Mouse (Mus musculus) embryo, embryonic 10 days (tissue): ENCODE data around the gene Igf1r.

Source experiments
- DNase-seq: peaks from one replicate; pipeline ENCODE4 v3.0.0-alpha.2; 2015; ENCODE audit warnings: low spot score

Gene Igf1r

GRCm38 (mm10) chr7:68117981-68118380 is 165.4 kb downstream of the Igf1r start:
- DNase-seq, result no peak

- DNase-seq, result no peak
Observed at GRCm38 (mm10) chr7:68119605-68120004, 167.0 kb downstream of the Igf1r start.

GRCm38 (mm10) chr7:68122418-68122817 is 169.8 kb downstream of the Igf1r start:
- peak; percentile 51 for DNase-seq

- DNase-seq, result no peak
Observed at GRCm38 (mm10) chr7:68125347-68125746, 172.7 kb downstream of the Igf1r start.

GRCm38 (mm10) chr7:68127799-68128261 is 175.2 kb downstream of the Igf1r start:
- peak; percentile 46 for DNase-seq

GRCm38 (mm10) chr7:68128271-68128674 is 175.6 kb downstream of the Igf1r start:
- DNase-seq, result no peak

GRCm38 (mm10) chr7:68129077-68129511 is 176.5 kb downstream of the Igf1r start:
- peak; percentile 99 for DNase-seq

- DNase-seq, result peak; percentile 91
Observed at GRCm38 (mm10) chr7:68129546-68130253, 177.1 kb downstream of the Igf1r start.

- no peak for DNase-seq
Observed at GRCm38 (mm10) chr7:68130950-68131580, 178.4 kb downstream of the Igf1r start.

- DNase-seq, result no peak
Observed at GRCm38 (mm10) chr7:68133679-68134078, 181.1 kb downstream of the Igf1r start.

GRCm38 (mm10) chr7:68134948-68135347 is 182.3 kb downstream of the Igf1r start:
- no peak for DNase-seq

- no peak for DNase-seq
Observed at GRCm38 (mm10) chr7:68136056-68136455, 183.4 kb downstream of the Igf1r start.

GRCm38 (mm10) chr7:68139384-68139783 is 186.8 kb downstream of the Igf1r start:
- DNase-seq, result no peak

- no peak for DNase-seq
Observed at GRCm38 (mm10) chr7:68140041-68140807, 187.6 kb downstream of the Igf1r start.

GRCm38 (mm10) chr7:68144266-68144665 is 191.6 kb downstream of the Igf1r start:
- DNase-seq, result no peak

GRCm38 (mm10) chr7:68148297-68149048 is 195.8 kb downstream of the Igf1r start:
- DNase-seq, result no peak

- peak; percentile 42 for DNase-seq
Observed at GRCm38 (mm10) chr7:68151892-68152291, 199.3 kb downstream of the Igf1r start.

GRCm38 (mm10) chr7:68152458-68152857 is 199.8 kb downstream of the Igf1r start:
- no peak for DNase-seq

GRCm38 (mm10) chr7:68153269-68153668 is 200.6 kb downstream of the Igf1r start:
- DNase-seq, result no peak

- DNase-seq, result no peak
Observed at GRCm38 (mm10) chr7:68154588-68154987, 202.0 kb downstream of the Igf1r start.

- DNase-seq, result no peak
Observed at GRCm38 (mm10) chr7:68160094-68160791, 207.6 kb downstream of the Igf1r start.
